Mouse (Mus musculus) monocyte, adult 59 days (primary cell): ENCODE results near the gene Krt27. TPM values are rescaled to one million over a fixed set of nuclear protein-coding genes. Genes with fewer than 3 reads are reported as not detected.

Experiments used
- total RNA-seq, 2 experiments: library from RNA; stranded (reverse); gene quantifications; one replicate each; pipeline ENCODE4 v1.2.4; 2023

The Krt27 gene
- not detected for total RNA-seq

DNA sequence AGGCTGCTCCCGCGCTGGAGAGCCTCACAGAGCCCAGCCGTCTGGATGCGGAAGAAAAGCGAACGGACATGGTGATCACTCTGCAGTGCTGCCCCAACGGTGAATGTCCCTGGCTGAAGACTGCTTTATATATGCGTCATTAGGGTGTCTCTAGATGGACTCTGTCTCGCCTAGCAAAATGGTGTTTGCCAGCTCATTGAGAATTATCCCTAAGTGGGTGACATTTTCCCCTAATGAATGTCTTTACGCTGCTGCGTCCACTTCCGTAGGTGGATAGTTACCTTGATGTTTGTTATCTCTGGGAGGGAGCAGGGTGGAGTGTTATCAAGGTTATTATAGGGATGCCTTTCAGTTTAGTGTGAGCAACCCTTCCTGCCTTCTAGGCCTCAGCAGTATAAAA is at the start of gene Krt27:
Krt27 (minus strand) TSS at position 101 of the 400 bp plus-strand sequence.

GRCm38 (mm10) chr11:99389264-99389663 is 38.4 kb upstream of the Krt27 start, which contains the start of gene Krt10:
Krt10 (minus strand) TSS chr11:99389364.

GRCm38 (mm10) chr11:99374803-99375202 is 23.9 kb upstream of the Krt27 start, which contains the start of gene Krt28:
Krt28 (minus strand) TSS chr11:99374903.

GRCm38 (mm10) chr11:99337866-99338265 is 13.0 kb downstream of the Krt27 start, which contains the start of gene Krt26:
Krt26 (minus strand) TSS chr11:99337966.

GRCm38 (mm10) chr11:99322851-99323250 is 28.1 kb downstream of the Krt27 start, which contains the start of gene Krt25:
Krt25 (minus strand) TSS chr11:99322951.

Other genes with a start within 250 kb of the Krt27 start
- gene Ccr7, start 196.0 kb downstream of the Krt27 start, total RNA-seq: 10 to 100 TPM; 15.0 to 16.6 TPM
- gene Smarce1, start 120.1 kb downstream of the Krt27 start, total RNA-seq: 10 to 100 TPM; 69.8 to 97.3 TPM
- gene Krt222, start 107.0 kb downstream of the Krt27 start, total RNA-seq: not detected
- gene Krt24, start 65.8 kb downstream of the Krt27 start, total RNA-seq: not detected
- not detected for gene Krt25, start 28.2 kb downstream of the Krt27 start, total RNA-seq
- gene Krt26, start 13.1 kb downstream of the Krt27 start, total RNA-seq: not detected
- not detected for gene Krt28, start 23.8 kb upstream of the Krt27 start, total RNA-seq
- 1 to 10 TPM in 1 of 2 experiments, not detected in 1; 2.0 TPM for gene Krt10, start 38.3 kb upstream of the Krt27 start, total RNA-seq
- not detected for gene Krt12, start 71.2 kb upstream of the Krt27 start, total RNA-seq
- gene Krt20, start 87.0 kb upstream of the Krt27 start, total RNA-seq: not detected
- not detected for gene Krt23, start 142.0 kb upstream of the Krt27 start, total RNA-seq
- gene Krt39, start 170.2 kb upstream of the Krt27 start, total RNA-seq: not detected
- not detected for gene Krt40, start 192.1 kb upstream of the Krt27 start, total RNA-seq
- gene Krtap3-3, start 199.8 kb upstream of the Krt27 start, total RNA-seq: not detected
- gene Krtap3-2, start 205.7 kb upstream of the Krt27 start, total RNA-seq: not detected
- not detected for gene Gm11939, start 208.4 kb upstream of the Krt27 start, total RNA-seq
- not detected for gene Krtap3-1, start 215.5 kb upstream of the Krt27 start, total RNA-seq
- not detected for gene Krtap1-5, start 229.9 kb upstream of the Krt27 start, total RNA-seq
- not detected for gene Krtap1-4, start 232.6 kb upstream of the Krt27 start, total RNA-seq
- gene Krtap1-3, start 240.2 kb upstream of the Krt27 start, total RNA-seq: not detected
- gene Krtap9-3, start 247.0 kb upstream of the Krt27 start, total RNA-seq: not detected